Mouse (Mus musculus) thymus, adult 2 months (tissue): ENCODE measurements around the gene Car10.

Experiments used
- CTCF ChIP-seq: fragments of 200-500 bp; IDR thresholded peaks from 2 replicates; pipeline ENCODE4 v1.5.1; 2012; ENCODE audit warnings: mild to moderate bottlenecking, control low read depth, low read length, moderate library complexity, borderline replicate concordance; ENCODE audit not compliant: control insufficient read depth, poor library complexity, insufficient read depth; ENCODE audit errors: extremely low read depth
- POLR2A ChIP-seq: fragments of 200-500 bp; IDR thresholded peaks from 2 replicates; pipeline ENCODE4 v1.6.1; 2012; ENCODE audit warnings: mild to moderate bottlenecking, low read length, control low read depth, moderate library complexity; ENCODE audit not compliant: control insufficient read depth, poor library complexity, insufficient read depth; ENCODE audit errors: extremely low read depth

DNA sequence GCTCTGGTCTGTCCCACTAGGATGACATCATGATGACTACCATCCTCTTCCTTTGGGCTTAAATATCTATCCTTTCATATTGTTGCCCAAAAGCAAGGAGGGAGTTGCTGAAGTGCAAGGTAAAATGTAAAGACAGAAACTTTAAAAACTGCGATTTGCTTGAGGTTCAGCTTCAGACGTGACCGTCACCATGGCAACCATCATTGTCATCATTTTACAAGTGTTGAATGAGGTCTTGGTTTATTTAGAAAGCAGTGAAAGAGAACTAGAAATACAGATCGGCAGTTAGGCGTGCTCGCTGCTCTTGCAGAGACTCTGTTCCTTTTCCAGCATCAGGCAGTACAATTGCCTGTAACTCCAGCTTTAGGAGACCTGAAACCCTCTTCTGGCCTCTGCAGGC, 400.1 kb downstream of the Car10 start:
- no peak for TF ChIP-seq CTCF
- TF ChIP-seq POLR2A = no peak
